Mouse (Mus musculus) bone marrow macrophage, adult 2 months (primary cell): ENCODE measurements at regions not wholly inside any gene's neighbourhood (a gene's known extent, or its start where the extent isn't known, plus 50 kb on each side); places are given as distances from the start of the nearest gene placed in this dataset.

ENCODE experiments used
- H3K27ac ChIP-seq: 2 replicates; pipeline ENCODE4 v1.5.1; 2012; ENCODE audit warnings: low read depth, low read length; ENCODE audit not compliant: insufficient read depth
- H3K4me1 ChIP-seq: 2 replicates; pipeline ENCODE4 v1.6.1; 2012; ENCODE audit warnings: low read length; ENCODE audit not compliant: control insufficient read depth, insufficient read depth
- H3K4me3 ChIP-seq: 2 replicates; pipeline ENCODE4 v1.5.1; 2012; ENCODE audit warnings: mild to moderate bottlenecking, low read length, moderate library complexity; ENCODE audit not compliant: insufficient read depth
- CTCF ChIP-seq: IDR thresholded peaks from 2 replicates; pipeline ENCODE4 v1.5.1; 2012; ENCODE audit warnings: low read depth, mild to moderate bottlenecking, low read length, moderate library complexity
- POLR2A ChIP-seq: IDR thresholded peaks from 2 replicates; pipeline ENCODE4 v1.6.1; 2012; ENCODE audit warnings: mild to moderate bottlenecking, low read depth, low read length, borderline replicate concordance

- TF ChIP-seq POLR2A (no peak), CTCF (no peak)
- Histone ChIP-seq H3K4me1 (no peaks in the 10 kb centered on the region), H3K4me3 (no peak overlapping the region)
These were observed 605.5 kb upstream of the Nrp1 start for GRCm38 (mm10) chr8:127752871-127753270.

DNA sequence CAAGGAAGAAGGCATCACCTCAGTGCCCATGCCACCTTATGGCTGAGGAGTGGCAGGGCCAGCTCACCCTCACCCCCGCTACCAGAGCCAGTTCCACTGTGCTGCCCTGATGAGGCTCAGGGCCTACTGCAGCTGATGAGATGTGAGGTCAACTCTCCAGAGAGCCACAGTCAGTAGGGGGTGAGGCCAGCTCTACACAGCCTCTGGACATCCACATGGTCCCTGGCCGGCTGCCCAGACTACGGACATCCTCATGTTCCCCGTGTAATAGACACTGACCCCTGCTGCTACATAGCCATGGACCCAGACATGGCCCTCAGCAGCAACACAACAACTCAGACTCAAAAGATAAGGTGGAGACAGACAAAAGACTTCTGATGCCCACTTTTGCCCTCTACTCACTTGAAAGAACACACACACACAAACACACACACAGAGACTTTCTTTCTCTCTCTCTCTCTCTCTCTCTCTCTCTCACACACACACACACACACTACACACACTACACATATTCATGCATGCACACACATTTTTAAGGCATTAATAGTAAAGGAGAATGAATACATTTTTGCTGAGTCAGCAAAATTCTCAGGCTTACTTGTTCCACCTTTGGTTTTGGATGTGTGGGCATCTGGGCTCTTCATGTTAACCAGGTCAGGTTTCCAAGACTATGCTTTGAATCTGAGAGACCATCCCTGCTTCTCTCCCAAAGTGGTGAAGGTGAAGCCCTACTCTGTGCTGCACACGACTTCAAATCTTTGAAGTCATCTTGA lies 604.4 kb upstream of the Nrp1 start:
- Histone ChIP-seq H3K27ac (no peak overlapping the region), H3K4me1 (no peaks in the 10 kb centered on the region), H3K4me3 (no peak overlapping the region)
- TF ChIP-seq POLR2A (no peak), CTCF (no peak)

More at GRCm38 (mm10) chr8:127752871-127753270, 605.5 kb upstream of the Nrp1 start:
- H3K27ac ChIP-seq, result no peak overlapping the region

DNA sequence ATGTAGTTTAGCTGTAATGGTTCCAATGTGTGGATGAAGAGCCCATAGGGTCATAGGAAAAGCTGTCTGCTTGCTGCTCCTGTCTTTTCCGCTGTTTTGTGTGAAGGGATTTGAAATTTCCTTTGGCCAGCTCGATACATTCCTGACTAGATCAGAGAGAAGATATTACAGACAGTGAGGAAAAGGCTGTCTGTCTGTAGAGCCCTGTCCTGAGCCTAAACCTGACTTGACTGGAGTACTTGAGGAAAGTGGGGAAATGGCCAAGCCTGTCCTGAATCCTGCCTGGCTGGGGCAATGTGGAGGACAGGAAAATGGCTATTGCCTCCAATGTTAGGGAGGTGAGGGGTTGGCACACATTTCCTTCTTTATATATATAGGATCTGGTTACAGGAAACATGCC lies 601.0 kb upstream of the Nrp1 start:
- H3K27ac ChIP-seq, result no peak overlapping the region
- TF ChIP-seq POLR2A (no peak), CTCF (no peak)
- no peaks in the 10 kb centered on the region for H3K4me1 ChIP-seq
- no peak overlapping the region for H3K4me3 ChIP-seq

- Histone ChIP-seq H3K4me1 (no peaks in the 10 kb centered on the region), H3K4me3 (no peak overlapping the region), H3K27ac (no peak overlapping the region)
- TF ChIP-seq CTCF (no peak), POLR2A (no peak)
These were observed 598.5 kb upstream of the Nrp1 start for GRCm38 (mm10) chr8:127759906-127760305.

DNA sequence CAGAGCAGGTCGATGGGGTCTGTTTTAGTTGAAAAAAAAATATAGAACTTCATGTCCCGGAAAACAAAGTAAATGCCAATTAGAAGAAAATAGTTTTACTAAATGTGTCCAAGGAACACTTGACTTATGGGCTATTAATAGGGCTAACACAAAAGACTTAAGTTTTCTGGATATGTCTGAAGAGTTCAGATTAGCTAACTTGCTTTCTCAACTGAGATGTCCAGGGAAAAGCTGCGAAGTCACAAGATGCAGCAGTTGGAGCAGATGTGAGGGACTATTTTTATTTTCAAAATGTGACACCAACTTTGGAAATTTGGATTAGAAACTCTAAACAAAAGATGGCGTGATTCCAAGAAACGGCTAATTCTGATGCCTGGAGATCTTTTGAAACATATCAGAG lies 593.2 kb upstream of the Nrp1 start:
- no peaks in the 10 kb centered on the region for H3K4me1 ChIP-seq
- no peak overlapping the region for H3K4me3 ChIP-seq
- H3K27ac ChIP-seq, result no peak overlapping the region
- TF ChIP-seq CTCF, result no peak
- no peak for TF ChIP-seq POLR2A

DNA sequence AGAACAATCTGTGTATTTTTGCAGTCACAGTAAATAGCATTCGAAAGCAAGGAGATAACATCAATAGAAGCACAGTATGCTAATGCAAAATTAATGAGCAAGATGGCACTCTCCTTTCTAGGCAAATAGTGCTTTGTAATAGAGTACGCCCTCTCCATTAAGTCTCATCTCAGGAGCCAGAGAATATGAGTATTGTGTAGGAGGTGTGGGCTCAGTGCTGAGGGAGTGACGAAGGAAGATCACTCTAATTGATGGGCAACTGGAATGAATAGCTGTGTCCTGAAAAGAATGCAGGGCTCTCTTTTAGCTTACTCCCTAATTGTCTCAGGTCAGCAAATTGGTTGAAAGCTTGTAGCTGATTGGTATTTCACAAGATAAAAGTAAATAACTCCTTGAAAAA lies 590.1 kb upstream of the Nrp1 start:
- Histone ChIP-seq H3K4me3 (no peak overlapping the region), H3K4me1 (no peaks in the 10 kb centered on the region), H3K27ac (no peak overlapping the region)
- TF ChIP-seq CTCF (no peak), POLR2A (no peak)

GRCm38 (mm10) chr8:127769651-127770050 lies 588.8 kb upstream of the Nrp1 start:
- H3K4me3 ChIP-seq, result no peak overlapping the region
- no peak overlapping the region for H3K27ac ChIP-seq
- TF ChIP-seq POLR2A (no peak), CTCF (no peak)
- no peaks in the 10 kb centered on the region for H3K4me1 ChIP-seq

GRCm38 (mm10) chr8:127771781-127772180 lies 586.6 kb upstream of the Nrp1 start:
- peaks cover 15% of the 10 kb centered on the region for H3K4me1 ChIP-seq
- no peak overlapping the region for H3K27ac ChIP-seq
- no peak overlapping the region for H3K4me3 ChIP-seq
- no peak for TF ChIP-seq CTCF
- no peak for TF ChIP-seq POLR2A

- Histone ChIP-seq H3K4me3 (no peak overlapping the region), H3K4me1 (peaks cover 18% of the 10 kb centered on the region), H3K27ac (no peak overlapping the region)
- TF ChIP-seq POLR2A (no peak), CTCF (no peak)
These were observed 586.0 kb upstream of the Nrp1 start for GRCm38 (mm10) chr8:127772415-127772814.

DNA sequence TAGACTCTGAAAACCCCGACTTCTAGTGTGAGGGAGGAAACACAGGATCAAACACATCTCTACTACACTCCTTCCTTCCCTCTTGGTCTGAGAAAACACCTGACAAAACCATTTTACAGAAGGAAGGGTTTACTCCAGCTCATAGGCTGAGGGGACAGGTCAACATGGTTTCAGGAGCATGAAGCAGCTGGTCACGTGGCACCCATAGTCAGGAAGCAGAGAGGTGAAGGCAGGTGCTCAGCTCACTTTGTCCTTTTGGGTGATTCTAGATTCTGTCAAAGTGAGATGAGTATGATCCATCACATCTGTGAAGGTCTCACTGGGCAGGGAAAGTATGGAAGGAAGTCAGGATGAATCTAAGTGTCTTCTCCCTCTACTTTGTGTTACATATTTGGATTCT lies 585.5 kb upstream of the Nrp1 start:
- peaks cover 18% of the 10 kb centered on the region for H3K4me1 ChIP-seq
- no peak overlapping the region for H3K4me3 ChIP-seq
- TF ChIP-seq POLR2A, result no peak
- TF ChIP-seq CTCF, result no peak
- H3K27ac ChIP-seq, result no peak overlapping the region

- Histone ChIP-seq H3K4me1 (peaks cover 18% of the 10 kb centered on the region), H3K4me3 (no peak overlapping the region), H3K27ac (no peak overlapping the region)
- TF ChIP-seq POLR2A, result no peak
- no peak for TF ChIP-seq CTCF
These were observed 583.8 kb upstream of the Nrp1 start for GRCm38 (mm10) chr8:127774642-127775041.
